In genomic region chr6:97837711-97838110, GRCm38 (mm10) we compare ENCODE assay signal across 19 mouse cellular contexts. TPM values are rescaled to one million over a fixed set of nuclear protein-coding genes. Genes with fewer than 3 reads are reported as not detected.
DNase-seq lines count a peak whose midpoint lies in the region; ATAC-seq lines count a peak whose summit lies in the region.
"Had no signal": no experiment of that assay in that cellular context is flagged by ENCODE, and none has a peak within 500 bp of the region (broad histone marks: within the 10 kb centered on the region; RNA-seq: fewer than 3 reads in every experiment).

No protein-coding gene starts in this region.

- no peaks in the 10 kb centered on the region for H3K9me3 ChIP-seq in forebrain, embryonic 11.5 days (ENCODE audit: control insufficient read depth, low read length)
- H3K9me3 ChIP-seq: forebrain, embryonic 15.5 days; hindbrain, embryonic 12.5 days; midbrain, embryonic 13.5 days; neural tube, embryonic 12.5 days had no signal

- H3K27me3 ChIP-seq in forebrain, embryonic 11.5 days (ENCODE audit: control insufficient read depth, insufficient read depth, low read length) = no peaks in the 10 kb centered on the region
- H3K27me3 ChIP-seq: forebrain, embryonic 15.5 days; hindbrain, embryonic 12.5 days; midbrain, embryonic 13.5 days; neural tube, embryonic 12.5 days had no signal

- H3K4me2 ChIP-seq in forebrain, embryonic 11.5 days (ENCODE audit: low read depth, low read length, severe bottlenecking) = no peak overlapping the region
- H3K4me2 ChIP-seq: forebrain, embryonic 15.5 days; hindbrain, embryonic 12.5 days; midbrain, embryonic 13.5 days; neural tube, embryonic 12.5 days had no signal

- no peaks in the 10 kb centered on the region for H3K4me1 ChIP-seq in forebrain, embryonic 11.5 days (replicated peaks; ENCODE audit: control insufficient read depth, insufficient read depth, low read length)
- H3K4me1 ChIP-seq: forebrain, embryonic 15.5 days; hindbrain, embryonic 12.5 days; midbrain, embryonic 13.5 days; neural tube, embryonic 12.5 days had no signal

- ATAC-seq in forebrain, embryonic 11.5 days (replicated peaks; ENCODE audit: low FRiP score) = no peak
- ATAC-seq: forebrain, embryonic 15.5 days; lung, postnatal 0 days; midbrain, embryonic 13.5 days had no signal

- no peak overlapping the region for H3K9ac ChIP-seq in forebrain, embryonic 11.5 days (ENCODE audit: low read length)
- H3K9ac ChIP-seq: forebrain, embryonic 15.5 days; hindbrain, embryonic 12.5 days; midbrain, embryonic 13.5 days; neural tube, embryonic 12.5 days had no signal

- no peaks in the 10 kb centered on the region for H3K36me3 ChIP-seq in forebrain, embryonic 11.5 days (ENCODE audit: control insufficient read depth, insufficient read depth, low read length)
- H3K36me3 ChIP-seq: forebrain, embryonic 15.5 days; hindbrain, embryonic 12.5 days; midbrain, embryonic 13.5 days; neural tube, embryonic 12.5 days had no signal

- H3K27ac ChIP-seq in forebrain, embryonic 11.5 days (ENCODE audit: low read depth, low read length) = no peak overlapping the region
- H3K27ac ChIP-seq: forebrain, embryonic 15.5 days; hindbrain, embryonic 12.5 days; kidney, postnatal 0 days; layer of hippocampus, adult 2 months; midbrain, embryonic 13.5 days; neural tube, embryonic 12.5 days; stomach, postnatal 0 days had no signal

- DNase-seq in adrenal gland, adult 2 months = peak; percentile 44
- DNase-seq in adrenal gland, adult 18-20 months (ENCODE audit: low spot score in 2 of 2) = no peak
- DNase-seq in heart, adult 18-20 months = peak; percentile 42 to 44
- no peak for DNase-seq in heart, postnatal 25 days (ENCODE audit: low spot score)
- DNase-seq in cerebellum, adult 18-20 months = peak; percentile 23 to 28
- DNase-seq in cerebellum, postnatal 25 days = peak; percentile 14 to 48
- no peak for DNase-seq in forebrain, embryonic 11.5 days (ENCODE audit: low spot score)
- DNase-seq in urinary bladder, postnatal 4 days (ENCODE audit: low spot score in 2 of 2) = no peak
- DNase-seq: kidney, adult 18-20 months; liver; right cerebral cortex, postnatal 4 days had no signal

- no peak overlapping the region for H3K4me3 ChIP-seq in forebrain, embryonic 11.5 days (ENCODE audit: low read depth, low read length)
- H3K4me3 ChIP-seq: forebrain, embryonic 15.5 days; hindbrain, embryonic 12.5 days; layer of hippocampus, adult 2 months; midbrain, embryonic 13.5 days; neural tube, embryonic 12.5 days had no signal

- intact Hi-C loops in heart, postnatal 25 days (cut with DNase I) = no loop called here

RNA-seq across cellular contexts. Expression of gene Mitf, which starts 30.9 kb away (rescaled TPM):
- 1 to 10 TPM; 8.6 to 8.8 TPM for total RNA-seq in adrenal gland, adult 2 months (2021)
- 3.3 and 4.1 TPM in 2 replicates for polyA plus RNA-seq in adrenal gland, adult 2 months (2012; rRNA removed)
- 1 to 10 TPM; 7.9 to 8.4 TPM for total RNA-seq in adrenal gland, adult 18-20 months (2021)
- 10 to 100 TPM; 52.5 to 56.7 TPM for total RNA-seq in heart, adult 18-20 months (2021)
- 10 to 100 TPM; 50.9 to 59.9 TPM for total RNA-seq in heart, postnatal 25 days (2021)
- polyA plus RNA-seq in forebrain, embryonic 11.5 days (2014; fragmentation: Nextera tagmentation; extraction: Ambion mirVana) = 0.79 and 1.7 TPM in 2 replicates

Comparison
In these comparisons a context has a peak if more than half of its experiments do, and no peak if none do; other contexts are left out.
1. DNase-seq: peak in adrenal gland, adult 2 months (single experiment), heart, adult 18-20 months (2 of 2), cerebellum, adult 18-20 months (2 of 2) and cerebellum, postnatal 25 days (2 of 2); none in adrenal gland, adult 18-20 months (0 of 2), heart, postnatal 25 days (single experiment), forebrain, embryonic 11.5 days (single experiment) and urinary bladder, postnatal 4 days (0 of 2).
2. RNA of gene Mitf, which starts 30.9 kb away (total RNA-seq): 50.9 to 59.9 TPM in heart, postnatal 25 days and 52.5 to 56.7 TPM in heart, adult 18-20 months; 8.6 to 8.8 TPM in adrenal gland, adult 2 months and 7.9 to 8.4 TPM in adrenal gland, adult 18-20 months; every median in the first group is over 4 times any median in the second.